Mouse (Mus musculus) testis, adult 2 months (tissue): ENCODE data around the gene Psma5.

Source experiments
- CTCF ChIP-seq: fragments of 200-500 bp; IDR thresholded peaks from 2 replicates; pipeline ENCODE4 v1.5.1; 2012; ENCODE audit warnings: low read depth, mild to moderate bottlenecking, inconsistent platforms, low read length, moderate library complexity; ENCODE audit not compliant: control insufficient read depth, insufficient read depth, insufficient replicate concordance
- POLR2A ChIP-seq: fragments of 200-500 bp; IDR thresholded peaks from 2 replicates; pipeline ENCODE4 v1.6.1; 2012; ENCODE audit warnings: low read depth, mild to moderate bottlenecking, inconsistent platforms, low read length, moderate library complexity; ENCODE audit not compliant: control insufficient read depth

GRCm38 (mm10) chr3:108259319-108259718, 2.6 kb downstream of the Psma5 start:
- TF ChIP-seq POLR2A (no peak), CTCF (no peak)
